Mouse (Mus musculus): Measurements from ENCODE around the gene Tnfrsf1a. TPM values are rescaled to one million over a fixed set of nuclear protein-coding genes. Genes with fewer than 3 reads are reported as not detected.

Gene Tnfrsf1a
- total RNA-seq, 2 experiments from 2014 or later: 13.8 to 24.8 TPM

DNA sequence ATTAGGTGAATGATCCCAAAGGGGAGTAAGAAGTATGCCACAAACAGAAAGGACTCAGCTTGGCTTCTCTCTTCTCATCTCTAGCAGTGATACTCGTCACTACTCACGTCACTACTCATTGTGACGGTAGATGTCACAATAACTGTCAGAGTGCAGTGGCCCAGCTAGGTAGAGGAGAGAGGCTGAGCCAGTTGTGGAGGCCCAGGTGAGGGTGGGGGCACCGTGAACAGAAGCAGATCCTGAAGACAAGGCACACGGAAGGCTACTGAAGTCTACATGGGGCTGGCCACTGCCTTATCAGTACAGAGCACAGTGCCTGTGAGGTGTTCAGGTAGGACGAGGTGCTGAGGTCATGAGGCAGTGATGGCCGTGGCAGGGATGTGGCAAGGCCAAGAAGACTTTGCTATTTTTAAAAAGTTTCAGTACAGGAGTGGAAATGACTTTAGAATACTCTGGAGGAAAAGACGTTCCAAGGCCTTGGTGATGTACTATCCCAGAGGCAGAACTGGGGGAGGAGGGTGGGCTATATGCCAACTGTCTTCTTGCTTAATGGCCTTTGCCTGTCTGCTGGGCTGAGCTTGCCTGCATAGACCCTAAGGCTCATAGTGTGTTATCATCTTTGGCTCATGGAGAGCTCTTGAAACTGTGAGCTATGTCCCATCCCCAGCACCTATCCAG, 2.3 kb downstream of the Tnfrsf1a start:
- no peak for ATAC-seq (replicated peaks; ENCODE audit: low FRiP score, poor library complexity, severe bottlenecking)

DNA sequence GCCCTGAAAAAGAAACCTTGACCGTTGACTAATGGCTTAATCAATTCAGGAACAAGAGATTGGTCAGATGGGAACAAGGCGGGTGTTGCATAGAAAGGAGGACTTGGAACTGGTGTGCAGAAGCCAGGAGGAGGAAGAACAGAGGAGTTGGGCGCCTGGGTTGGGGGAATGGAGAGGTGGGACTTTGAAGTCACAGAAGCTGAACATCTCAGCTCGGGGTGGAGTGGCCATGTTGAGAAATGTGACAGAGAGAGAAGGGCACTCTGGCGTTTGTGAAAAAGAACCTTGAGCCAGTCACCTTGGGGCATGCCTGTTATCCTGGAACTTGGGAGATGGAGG, 2.9 kb downstream of the Tnfrsf1a start:
- ATAC-seq (replicated peaks; ENCODE audit: low FRiP score, poor library complexity, severe bottlenecking): no peak

DNA sequence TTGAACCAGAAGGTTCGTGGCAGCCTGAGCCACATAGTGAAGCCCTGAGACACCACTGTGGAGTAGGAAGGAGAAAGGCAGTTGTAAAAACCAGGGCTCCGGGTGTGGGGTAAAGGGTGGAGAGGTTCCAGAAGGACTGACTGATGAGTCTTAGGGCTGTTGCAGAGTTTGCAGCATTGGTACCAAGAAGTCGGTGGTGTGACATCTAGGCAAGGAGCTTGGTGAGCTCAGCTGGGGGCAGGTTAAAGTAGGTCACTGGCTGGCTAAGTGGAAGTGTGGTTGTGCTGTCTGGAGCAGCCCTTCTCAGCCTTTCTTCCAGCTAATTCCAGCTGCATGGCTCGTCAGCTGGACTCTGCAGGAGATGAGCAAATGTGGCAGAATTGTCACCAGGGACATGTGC, 3.6 kb downstream of the Tnfrsf1a start:
- ATAC-seq (replicated peaks; ENCODE audit: low FRiP score, poor library complexity, severe bottlenecking): no peak

DNA sequence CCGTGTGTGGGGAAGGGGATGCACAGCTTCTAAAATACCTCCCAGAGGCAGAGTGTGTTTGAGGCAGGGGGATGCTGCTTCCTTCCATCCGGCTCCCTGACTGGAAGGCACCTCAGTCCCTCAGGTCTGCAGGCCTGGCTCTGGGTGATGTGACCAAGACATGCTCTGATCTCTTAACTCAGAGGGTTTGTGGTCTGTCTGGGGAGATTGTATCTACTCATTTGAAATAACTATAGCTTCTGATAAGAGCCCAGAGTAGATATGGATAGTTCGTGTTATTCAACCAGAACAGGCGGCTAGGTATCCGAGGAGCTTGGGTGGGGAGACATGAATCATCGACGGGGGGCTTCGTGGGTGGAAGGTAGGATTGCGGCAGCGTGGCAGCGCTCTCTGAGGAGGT, 4.1 kb downstream of the Tnfrsf1a start:
- ATAC-seq (replicated peaks; ENCODE audit: low FRiP score, poor library complexity, severe bottlenecking): no peak

DNA sequence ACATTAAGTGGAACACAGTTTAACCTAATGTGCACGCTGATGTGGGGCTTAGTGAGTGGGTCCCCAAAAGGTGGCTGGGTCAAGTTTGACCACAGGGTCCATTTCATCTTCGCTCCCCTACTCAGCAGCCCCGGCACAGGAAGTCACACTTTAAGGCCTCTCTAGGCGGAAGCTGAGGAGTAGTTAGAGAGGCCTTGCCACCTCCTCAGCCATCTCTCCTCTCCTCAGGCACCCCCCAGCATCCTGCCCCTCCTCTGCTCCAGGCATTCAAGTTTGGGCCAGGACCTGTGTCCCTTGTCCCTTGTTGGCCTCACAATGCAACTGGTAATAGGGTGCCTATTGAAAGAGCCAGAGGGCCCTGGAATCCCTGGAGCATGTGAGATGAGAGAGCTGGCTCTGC, 4.5 kb downstream of the Tnfrsf1a start:
- ATAC-seq (replicated peaks; ENCODE audit: low FRiP score, poor library complexity, severe bottlenecking): no peak

DNA sequence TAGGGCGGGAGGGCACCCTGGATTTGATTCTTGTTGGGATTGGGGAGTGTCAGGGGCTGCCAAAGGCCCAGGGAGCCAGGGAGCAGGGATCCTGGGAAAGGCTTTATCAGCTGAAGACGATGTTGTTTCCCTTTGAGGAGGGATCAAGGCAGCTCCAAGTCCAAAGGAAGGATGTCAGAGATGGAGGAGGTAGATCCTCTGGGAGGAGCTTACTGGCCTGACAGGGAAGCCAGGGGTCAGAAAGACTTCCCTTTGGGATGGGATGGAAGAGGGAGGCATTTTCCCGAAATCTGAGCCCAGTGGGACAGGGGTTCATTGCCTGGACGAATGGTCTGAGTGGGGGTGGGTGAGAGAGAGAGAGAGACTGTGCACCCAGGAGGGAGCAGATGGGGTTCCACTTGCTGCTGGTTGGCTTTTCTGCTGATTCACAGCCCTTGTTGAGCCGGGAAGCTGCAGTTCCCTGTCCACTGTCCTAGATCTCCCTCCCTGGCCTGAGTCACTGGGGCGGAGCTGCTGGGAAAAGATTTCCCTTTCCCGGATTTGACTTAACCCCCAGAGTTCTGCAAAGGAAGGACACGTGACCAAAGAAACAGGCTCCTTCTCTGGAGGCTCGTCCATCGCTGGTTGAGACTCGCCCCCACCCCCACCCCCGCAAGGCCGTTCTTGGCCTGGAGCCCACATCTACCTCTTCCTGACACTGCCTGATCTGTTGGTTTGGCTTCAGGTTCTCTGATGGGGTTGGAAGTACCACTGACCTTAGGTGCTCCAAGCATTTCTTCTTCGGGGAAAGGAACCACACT, 5.4 kb downstream of the Tnfrsf1a start:
- ATAC-seq (replicated peaks; ENCODE audit: low FRiP score, poor library complexity, severe bottlenecking): no peak

DNA sequence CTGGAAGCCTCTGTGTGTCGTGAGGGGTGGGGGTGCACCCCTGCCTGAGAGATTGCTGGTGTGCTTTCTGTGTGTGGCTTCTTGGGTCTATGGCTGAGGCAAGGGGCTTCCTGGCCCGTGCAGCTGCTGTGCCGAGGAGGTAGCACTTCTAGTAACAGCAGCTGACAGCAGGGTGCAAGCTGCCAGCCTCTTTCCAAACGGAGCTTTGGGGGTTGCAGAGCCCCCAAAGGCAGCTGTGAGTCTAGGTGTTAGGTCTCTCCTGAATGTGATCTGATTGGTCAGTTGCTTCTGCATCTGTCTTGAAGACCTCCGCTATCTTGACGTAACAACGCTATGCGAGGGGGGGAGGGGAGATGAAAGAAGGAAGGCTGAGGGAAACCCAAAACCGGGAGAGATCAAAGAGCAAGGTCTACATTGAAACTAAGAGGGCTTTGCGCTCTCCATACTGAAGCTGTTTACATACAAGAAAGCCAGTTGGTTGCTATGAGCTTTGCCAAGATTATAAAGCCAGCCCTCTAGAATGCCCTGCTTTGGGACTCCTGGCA, 6.1 kb downstream of the Tnfrsf1a start:
- no peak for ATAC-seq (replicated peaks; ENCODE audit: low FRiP score, poor library complexity, severe bottlenecking)

DNA sequence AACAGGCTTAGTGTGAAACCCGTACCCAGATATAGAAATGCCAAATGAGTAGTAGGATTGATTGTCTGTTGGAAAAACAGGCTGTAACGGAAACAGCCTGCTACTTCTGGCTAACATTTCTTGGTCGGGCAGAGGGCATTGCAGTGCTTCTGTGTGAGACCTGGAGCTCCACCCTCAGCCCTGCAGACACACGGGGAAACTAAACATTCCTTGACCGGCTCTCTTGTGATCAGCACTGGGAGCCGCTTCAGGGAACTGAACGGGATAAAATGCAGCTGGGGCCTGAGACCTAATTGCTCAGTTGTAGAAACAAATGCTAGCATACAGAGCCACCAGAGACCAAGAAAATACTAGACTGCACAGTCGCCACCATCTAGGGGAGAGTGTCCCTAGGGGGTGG, 7.1 kb downstream of the Tnfrsf1a start:
- no peak for ATAC-seq (replicated peaks; ENCODE audit: low FRiP score, poor library complexity, severe bottlenecking)

DNA sequence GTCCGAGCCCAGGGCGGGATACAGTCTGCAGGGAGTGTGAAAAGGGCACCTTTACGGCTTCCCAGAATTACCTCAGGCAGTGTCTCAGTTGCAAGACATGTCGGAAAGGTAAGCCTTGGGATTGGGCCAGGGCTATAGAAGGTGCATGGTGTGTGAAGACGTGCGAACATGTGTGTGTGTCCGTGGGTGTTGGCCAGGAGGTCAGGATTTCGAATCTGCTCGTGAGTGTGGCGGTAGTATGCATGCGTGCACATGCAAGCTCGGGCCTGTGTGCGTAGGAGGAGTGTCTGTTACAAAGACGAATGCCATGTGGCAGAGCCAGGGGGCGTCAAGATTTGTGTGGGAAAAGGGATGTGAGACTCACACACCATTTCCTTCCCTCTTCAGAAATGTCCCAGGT, 8.2 kb downstream of the Tnfrsf1a start:
- no peak for ATAC-seq (replicated peaks; ENCODE audit: low FRiP score, poor library complexity, severe bottlenecking)

DNA sequence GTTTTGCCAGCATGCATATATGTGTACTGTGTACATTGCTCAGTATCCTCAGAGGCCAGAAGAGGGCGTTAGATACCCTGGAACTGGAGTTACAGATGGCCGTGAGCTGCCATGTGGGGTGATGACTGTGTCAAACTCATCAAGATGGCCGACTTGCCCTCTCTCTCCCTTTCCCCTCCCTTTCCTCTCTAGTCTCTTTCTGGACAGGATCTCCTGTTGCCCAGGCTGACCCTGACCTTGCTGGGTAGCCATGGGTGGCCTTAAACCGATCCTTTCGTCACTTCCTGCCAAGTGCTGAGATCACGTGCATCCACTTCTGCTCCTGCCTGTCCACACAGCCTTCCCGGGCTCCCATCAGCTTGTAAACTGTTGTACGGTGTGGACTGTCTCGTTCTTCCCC, 10.8 kb downstream of the Tnfrsf1a start:
- ATAC-seq (replicated peaks; ENCODE audit: low FRiP score, poor library complexity, severe bottlenecking): no peak

DNA sequence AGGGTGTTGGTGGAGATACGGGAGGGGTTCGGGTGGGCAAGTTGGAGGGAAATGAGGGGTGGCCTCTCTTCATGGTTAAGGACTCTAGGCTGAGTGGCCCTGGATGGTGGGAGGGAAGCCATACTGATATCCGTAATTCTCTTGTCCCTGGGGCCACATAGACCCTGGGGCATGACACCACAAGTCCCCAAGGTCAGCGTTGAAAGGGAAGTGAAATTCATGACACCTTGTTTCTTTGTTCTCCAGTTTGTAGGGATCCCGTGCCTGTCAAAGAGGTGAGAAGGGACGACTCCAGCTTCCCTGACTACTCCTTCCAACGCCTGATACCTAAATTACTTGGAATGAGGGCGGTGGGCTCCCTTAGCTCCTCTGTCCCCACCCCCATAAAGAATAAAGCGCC, 11.7 kb downstream of the Tnfrsf1a start:
- no peak for ATAC-seq (replicated peaks; ENCODE audit: low FRiP score, poor library complexity, severe bottlenecking)

DNA sequence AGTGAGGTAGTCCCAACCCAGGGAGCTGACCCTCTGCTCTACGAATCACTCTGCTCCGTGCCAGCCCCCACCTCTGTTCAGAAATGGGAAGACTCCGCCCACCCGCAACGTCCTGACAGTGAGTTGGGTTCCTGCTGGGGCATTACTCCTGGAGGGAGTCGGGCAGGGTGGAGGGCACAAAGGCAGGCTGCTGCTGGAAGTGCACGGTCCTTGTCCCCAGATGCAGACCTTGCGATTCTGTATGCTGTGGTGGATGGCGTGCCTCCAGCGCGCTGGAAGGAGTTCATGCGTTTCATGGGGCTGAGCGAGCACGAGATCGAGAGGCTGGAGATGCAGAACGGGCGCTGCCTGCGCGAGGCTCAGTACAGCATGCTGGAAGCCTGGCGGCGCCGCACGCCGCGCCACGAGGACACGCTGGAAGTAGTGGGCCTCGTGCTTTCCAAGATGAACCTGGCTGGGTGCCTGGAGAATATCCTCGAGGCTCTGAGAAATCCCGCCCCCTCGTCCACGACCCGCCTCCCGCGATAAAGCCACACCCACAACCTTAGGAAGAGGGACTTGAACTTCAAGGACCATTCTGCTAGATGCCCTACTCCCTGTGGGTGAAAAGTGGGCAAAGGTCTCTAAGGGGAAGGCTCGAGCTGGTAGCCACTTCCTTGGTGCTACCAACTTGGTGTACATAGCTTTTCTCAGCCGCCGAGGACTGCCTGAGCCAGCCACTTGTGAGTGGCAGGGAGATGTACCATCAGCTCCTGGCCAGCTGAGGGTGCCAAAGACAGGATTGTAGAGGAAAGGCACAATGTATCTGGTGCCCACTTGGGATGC, 12.5 kb downstream of the Tnfrsf1a start:
- ATAC-seq (replicated peaks; ENCODE audit: low FRiP score, poor library complexity, severe bottlenecking): no peak

DNA sequence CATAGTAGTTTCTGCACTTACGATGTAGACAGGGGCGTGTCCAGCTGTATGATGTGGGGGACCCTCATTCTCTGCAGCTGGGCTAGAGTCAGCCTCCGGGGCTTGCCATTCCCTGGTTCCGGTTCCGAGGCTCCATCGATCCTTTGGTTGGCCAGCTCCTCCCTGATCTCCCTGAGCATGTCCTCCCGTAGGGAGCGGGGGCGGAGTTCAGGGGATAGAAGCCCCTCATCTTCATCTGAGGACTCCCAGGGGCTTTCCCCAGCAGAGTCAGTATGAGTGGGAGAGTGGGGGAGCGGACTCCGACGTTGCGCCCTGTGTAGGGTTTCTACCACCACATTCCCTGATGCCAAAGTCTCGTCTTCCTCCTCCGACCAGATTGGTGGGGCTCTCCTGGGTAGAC, 13.9 kb downstream of the Tnfrsf1a start:
- ATAC-seq (replicated peaks; ENCODE audit: low FRiP score, poor library complexity, severe bottlenecking): no peak

DNA sequence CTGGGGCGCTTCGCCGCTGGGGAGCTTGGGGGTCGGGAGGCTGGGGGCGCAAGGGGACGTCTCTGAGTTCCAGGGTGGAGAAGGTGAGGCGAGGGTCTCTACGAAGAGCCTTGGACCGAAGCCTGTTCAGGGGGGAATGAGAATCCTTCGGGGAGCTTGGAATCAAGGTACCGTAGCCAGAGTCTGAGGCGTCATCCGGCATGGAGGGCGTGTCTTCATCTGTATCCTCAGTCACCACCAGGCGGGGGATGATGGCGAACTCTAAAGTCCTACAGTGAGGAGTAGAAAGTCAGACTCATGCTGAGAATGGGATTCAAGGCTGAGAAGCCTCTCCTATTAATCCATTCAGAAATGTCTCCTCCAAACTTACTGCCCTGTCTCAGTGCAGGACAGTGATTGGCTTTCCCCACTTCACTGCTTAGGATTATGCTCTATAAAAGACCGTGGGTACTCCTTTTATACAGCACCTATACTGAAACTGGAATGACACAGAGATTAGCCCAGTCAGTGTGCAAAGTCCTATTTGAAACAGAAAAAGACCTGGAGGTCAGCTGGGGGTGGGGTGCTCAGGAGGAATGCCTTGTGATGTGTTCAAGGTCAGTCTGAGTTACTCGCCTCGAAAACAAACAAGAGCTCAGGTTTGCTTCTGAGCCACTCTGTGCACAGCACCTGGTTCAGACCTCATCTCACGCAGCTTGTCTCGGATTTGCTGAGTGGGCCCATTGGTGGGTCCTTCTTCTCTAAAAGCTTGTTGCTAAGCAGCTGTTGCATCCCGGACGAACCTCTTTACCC, 14.5 kb downstream of the Tnfrsf1a start:
- ATAC-seq (replicated peaks; ENCODE audit: low FRiP score, poor library complexity, severe bottlenecking): no peak

DNA sequence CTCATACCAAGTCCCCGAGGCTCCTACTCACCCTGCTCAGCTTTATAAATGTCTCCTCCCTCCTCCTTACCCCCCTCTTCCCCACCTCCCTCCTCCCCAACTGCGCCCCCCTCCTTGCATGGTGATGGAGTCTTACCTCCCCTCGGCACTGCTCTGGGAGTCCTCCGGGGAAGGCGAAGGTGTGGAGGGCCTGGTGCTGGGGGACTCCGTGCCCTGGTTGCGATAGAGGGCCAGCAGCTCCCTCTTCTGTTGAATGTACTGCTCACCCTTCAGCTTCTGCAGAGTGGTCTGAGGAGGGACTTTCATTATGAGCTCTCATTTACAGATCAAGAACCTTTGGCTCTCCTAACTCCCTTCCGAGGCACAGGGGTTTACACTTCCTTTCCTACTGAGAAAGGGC, 15.3 kb downstream of the Tnfrsf1a start:
- no peak for ATAC-seq (replicated peaks; ENCODE audit: low FRiP score, poor library complexity, severe bottlenecking)

DNA sequence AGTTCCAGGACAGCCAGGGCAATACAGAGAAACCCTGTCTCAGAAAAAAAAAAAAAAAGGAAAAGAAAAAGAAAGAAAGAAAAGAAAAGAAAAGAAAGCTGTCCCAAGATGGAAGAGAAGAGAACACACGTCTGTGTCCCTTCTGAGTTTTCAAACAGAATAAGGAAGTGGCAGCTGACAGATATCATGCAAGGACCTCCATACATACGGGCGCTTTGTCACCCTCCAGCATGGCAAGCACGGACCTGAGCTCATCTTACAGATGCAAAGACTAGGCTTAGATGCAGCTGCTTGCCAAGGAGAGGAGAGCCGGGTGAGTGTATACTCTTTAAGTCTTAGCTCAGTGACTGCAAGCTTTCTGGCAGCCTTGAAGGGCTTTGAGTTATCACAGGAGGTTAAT, 16.4 kb downstream of the Tnfrsf1a start:
- ATAC-seq (replicated peaks; ENCODE audit: low FRiP score, poor library complexity, severe bottlenecking): no peak

DNA sequence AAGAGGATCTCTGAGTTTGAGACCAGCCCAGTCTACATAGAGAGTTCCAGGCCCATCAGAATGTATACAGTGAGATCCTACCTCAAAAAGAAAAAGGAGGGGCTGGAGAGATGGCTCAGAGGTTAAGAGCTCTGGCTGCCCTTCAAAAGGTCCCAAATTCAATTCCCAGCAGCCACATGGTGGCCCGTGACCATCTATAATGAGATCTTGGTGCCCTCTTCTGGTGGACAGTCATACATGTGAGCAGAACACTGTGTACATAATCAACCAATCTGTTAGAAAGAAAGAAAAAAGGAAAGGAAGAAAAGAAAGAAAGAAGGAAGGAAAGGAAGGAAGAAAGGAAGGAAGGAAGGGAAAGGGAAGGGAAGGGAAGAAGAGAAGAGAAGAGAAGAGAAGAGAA, 17.0 kb downstream of the Tnfrsf1a start:
- no peak for ATAC-seq (replicated peaks; ENCODE audit: low FRiP score, poor library complexity, severe bottlenecking)

DNA sequence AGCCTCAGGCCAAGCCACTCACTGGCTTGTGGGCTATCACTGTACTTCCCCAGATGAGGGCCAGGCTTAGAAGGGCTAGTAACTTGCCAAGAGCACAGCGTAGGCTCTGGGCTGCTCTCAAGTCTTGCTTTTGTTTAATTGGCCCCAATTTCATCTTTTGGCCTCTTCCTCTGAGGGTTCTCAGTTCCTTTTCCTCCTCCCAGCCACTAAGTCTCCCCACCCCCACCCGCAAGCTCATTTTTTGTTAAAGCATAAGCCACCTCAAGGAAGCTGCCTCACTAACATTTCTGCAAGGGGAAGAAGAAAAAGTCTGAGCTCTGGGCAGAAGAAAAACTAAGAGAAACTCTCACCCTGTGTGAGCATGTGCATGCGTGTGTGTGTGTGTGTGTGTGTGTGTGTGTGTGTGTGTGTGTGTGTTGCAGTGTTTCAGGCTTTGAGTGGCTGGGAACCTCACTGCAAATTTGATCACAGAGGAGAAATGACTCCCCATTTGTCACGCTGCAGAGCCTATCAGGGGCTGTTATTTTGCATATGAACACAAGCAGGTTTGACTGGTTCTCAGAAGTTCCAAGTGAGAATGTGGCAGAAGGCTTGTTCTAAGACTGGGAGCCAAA, 18.7 kb downstream of the Tnfrsf1a start:
- ATAC-seq (replicated peaks; ENCODE audit: low FRiP score, poor library complexity, severe bottlenecking): no peak

DNA sequence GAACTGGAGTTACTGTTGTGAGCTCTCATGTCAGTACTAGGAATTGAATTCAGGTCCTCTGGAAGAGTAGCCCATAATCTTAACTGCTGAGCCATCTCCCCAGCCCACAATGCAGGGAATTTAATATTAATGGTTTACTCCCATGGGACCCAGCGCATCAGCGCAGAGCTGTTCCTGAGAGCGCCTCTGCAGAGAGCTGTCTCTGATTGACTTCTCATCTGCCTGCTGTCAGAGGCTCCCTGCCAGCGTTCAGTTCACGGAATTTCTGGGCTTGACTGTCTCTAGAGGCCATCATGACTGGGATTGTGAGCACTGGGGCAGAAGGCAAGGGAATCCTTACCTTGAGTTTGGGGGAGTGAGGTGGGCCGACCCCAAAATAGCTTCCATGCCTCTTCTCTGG, 27.9 kb downstream of the Tnfrsf1a start:
- ATAC-seq (replicated peaks; ENCODE audit: low FRiP score, poor library complexity, severe bottlenecking): no peak

Measured in erythroblast, adult 5-6 weeks (primary cell).